Mouse (Mus musculus) hindbrain, postnatal 0 days (tissue): ENCODE data around the gene Ube3c. TPM values are rescaled to one million over a fixed set of nuclear protein-coding genes. Genes with fewer than 3 reads are reported as not detected.

Experiments
- ATAC-seq: fragments of 200-750 bp; cut with Nextera tagmentation; 2 replicates; pipeline ENCODE4 v1.8.0; 2017; ENCODE audit warnings: mild to moderate bottlenecking, moderate TSS enrichment, moderate library complexity
- DNase-seq: peaks from one replicate; pipeline ENCODE4 v3.0.0-alpha.2; 2015; ENCODE audit warnings: low spot score
- H3K27ac ChIP-seq: fragments of 300-500 bp; sonication (generic); 2 replicates; pipeline ENCODE4 v1.5.1; 2014; ENCODE audit warnings: mild to moderate bottlenecking
- H3K27me3 ChIP-seq: fragments of 300-500 bp; sonication (generic); 2 replicates; pipeline ENCODE4 v1.6.1; 2014; ENCODE audit warnings: low read length, mixed read lengths; ENCODE audit not compliant: insufficient read depth
- H3K36me3 ChIP-seq: fragments of 300-500 bp; sonication (generic); 2 replicates; pipeline ENCODE4 v1.6.1; 2014; ENCODE audit warnings: low read length, mixed read lengths; ENCODE audit not compliant: insufficient read depth
- H3K4me1 ChIP-seq: fragments of 300-500 bp; sonication (generic); 2 replicates; pipeline ENCODE4 v1.6.1; 2014; ENCODE audit warnings: antibody characterized with exemption, low read length, mixed read lengths; ENCODE audit not compliant: insufficient read depth
- H3K4me2 ChIP-seq: fragments of 300-500 bp; sonication (generic); 2 replicates; pipeline ENCODE4 v1.6.1; 2014; ENCODE audit warnings: low read depth, mild to moderate bottlenecking, low read length, moderate library complexity, mixed read lengths
- H3K4me3 ChIP-seq: fragments of 300-500 bp; sonication (generic); 2 replicates; pipeline ENCODE4 v1.5.1; 2014; ENCODE audit warnings: low read length
- H3K9ac ChIP-seq: fragments of 300-500 bp; sonication (generic); replicated peaks from 2 replicates; pipeline ENCODE4 v1.6.1; 2014; ENCODE audit warnings: mild to moderate bottlenecking, low read length, moderate library complexity, mixed read lengths
- H3K9me3 ChIP-seq: fragments of 300-500 bp; sonication (generic); 2 replicates; pipeline ENCODE4 v1.6.1; 2016; ENCODE audit warnings: low read length, mixed read lengths
- CTCF ChIP-seq: IDR thresholded peaks from 2 replicates; pipeline ENCODE4 v1.5.1; 2016; ENCODE audit warnings: antibody characterized with exemption, control low read depth, low read depth
- WGBS: fragments of 180-500 bp; shearing (Covaris S2); extraction: QIAGEN DNeasy Blood & Tissue Kit; methylation state at CpG from one replicate; pipeline ENCODE4 v1.1.7; 2014; 5-methylcytosine and 5-hydroxymethylcytosine counted together
- polyA plus RNA-seq: library from polyadenylated mRNA; unstranded; fragments of >200 nt; fragmentation: Nextera tagmentation; extraction: Ambion mirVana; gene quantifications from 2 replicates; pipeline ENCODE4 v1.2.1, GENCODE M21; 2015
- total RNA-seq: library from RNA; depleted of rRNA; stranded (reverse); fragments of >200 nt; gene quantifications from 2 replicates; pipeline ENCODE4 v1.2.3, GENCODE M21; 2014; rRNA removed

The Ube3c gene
- total and polyA plus RNA-seq, 2 experiments from 2014 or later, result 35.6 to 69.4 TPM

- TF ChIP-seq CTCF, result no peak
- H3K4me2 ChIP-seq, result no peak overlapping the region
- no peak overlapping the region for H3K9ac ChIP-seq
- no peaks in the 10 kb centered on the region for H3K27me3 ChIP-seq
- ATAC-seq (no peak), DNase-seq (no peak)
- H3K9me3 ChIP-seq, result no peaks in the 10 kb centered on the region
- WGBS, result 92% methylated on average over 2 of the region's 2 CpGs
- no peak overlapping the region for H3K4me3 ChIP-seq
- H3K4me1 ChIP-seq, result no peaks in the 10 kb centered on the region
- H3K36me3 ChIP-seq, result no peaks in the 10 kb centered on the region
- H3K27ac ChIP-seq, result no peak overlapping the region
Measured at GRCm38 (mm10) chr5:29725369-29725768, 156.3 kb downstream of the Ube3c start.

Other genes starting within 250 kb of the Ube3c start
- gene Lmbr1, start 190.9 kb upstream of the Ube3c start, total RNA-seq, result 31.2 and 34.0 TPM in 2 replicates
- 40.4 and 42.2 TPM in 2 replicates for gene Lmbr1, start 190.9 kb upstream of the Ube3c start, polyA plus RNA-seq
- 7.4 and 24.3 TPM in 2 replicates for gene Nom1, start 134.6 kb upstream of the Ube3c start, total RNA-seq
- gene Nom1, start 134.6 kb upstream of the Ube3c start, polyA plus RNA-seq, result 14.0 and 16.5 TPM in 2 replicates
- 0.16 TPM in 1 of 2 replicates, not detected in the other for gene Mnx1, start 90.8 kb upstream of the Ube3c start, total RNA-seq
- gene Mnx1, start 90.8 kb upstream of the Ube3c start, polyA plus RNA-seq, result 0.09 TPM in 1 of 2 replicates, not detected in the other
- gene Dnajb6, start 166.4 kb downstream of the Ube3c start, total RNA-seq, result 96.3 and 140 TPM in 2 replicates
- 292 and 307 TPM in 2 replicates for gene Dnajb6, start 166.4 kb downstream of the Ube3c start, polyA plus RNA-seq
- gene Gm5129, start 166.7 kb downstream of the Ube3c start, total RNA-seq, result not detected in 2 replicates
- not detected in 2 replicates for gene Gm5129, start 166.7 kb downstream of the Ube3c start, polyA plus RNA-seq